Mouse (Mus musculus) ovary, adult 18-20 months (tissue): Measurements from ENCODE around the gene Eif2a.
"Not testable (repeated sequence)": the region's sequence is repeated elsewhere in the genome, so short reads cannot be mapped to it uniquely, and the experiment has no call there.

Experiments used
- DNase-seq: peaks from one replicate; pipeline ENCODE4 v3.0.0; 2022; ENCODE audit warnings: low spot score, mixed read lengths

Gene Eif2a

GRCm38 (mm10) chr3:58521361-58521760 is 4.3 kb upstream of the Eif2a start:
- no peak for DNase-seq

GRCm38 (mm10) chr3:58523386-58523785 is 2.2 kb upstream of the Eif2a start:
- no peak for DNase-seq

- no peak for DNase-seq
These were observed 1.4 kb upstream of the Eif2a start for GRCm38 (mm10) chr3:58524246-58524645.

DNA sequence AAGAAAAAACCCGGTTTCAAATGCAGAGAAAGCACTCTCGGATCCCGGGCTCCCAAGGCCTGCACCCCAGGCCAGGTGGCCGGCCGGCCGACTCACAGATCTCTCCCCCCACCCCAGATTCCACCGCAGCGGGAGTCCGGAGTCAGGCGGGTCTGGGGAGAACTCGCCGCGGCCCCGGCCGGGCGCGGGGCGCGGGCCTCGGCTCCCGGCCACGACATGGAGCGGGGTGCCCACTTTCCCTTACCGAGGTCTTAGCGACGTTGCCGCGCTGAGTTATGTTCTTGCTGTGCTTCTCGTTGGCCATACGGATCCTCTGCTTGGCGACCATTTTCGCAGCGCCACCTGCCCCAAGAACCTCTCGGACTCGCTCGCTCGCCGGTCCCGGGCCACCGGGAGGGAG is 455 bp upstream of the Eif2a start:
- DNase-seq, result no peak

- no peak for DNase-seq
These were observed 752 bp downstream of the Eif2a start for GRCm38 (mm10) chr3:58526408-58526737.

- no peak for DNase-seq
These were observed 11.0 kb downstream of the Eif2a start for GRCm38 (mm10) chr3:58536573-58536972.

- no peak for DNase-seq
These were observed 26.6 kb downstream of the Eif2a start for GRCm38 (mm10) chr3:58552001-58552811.

- no peak for DNase-seq
These were observed 31.0 kb downstream of the Eif2a start for GRCm38 (mm10) chr3:58556649-58557048.

DNA sequence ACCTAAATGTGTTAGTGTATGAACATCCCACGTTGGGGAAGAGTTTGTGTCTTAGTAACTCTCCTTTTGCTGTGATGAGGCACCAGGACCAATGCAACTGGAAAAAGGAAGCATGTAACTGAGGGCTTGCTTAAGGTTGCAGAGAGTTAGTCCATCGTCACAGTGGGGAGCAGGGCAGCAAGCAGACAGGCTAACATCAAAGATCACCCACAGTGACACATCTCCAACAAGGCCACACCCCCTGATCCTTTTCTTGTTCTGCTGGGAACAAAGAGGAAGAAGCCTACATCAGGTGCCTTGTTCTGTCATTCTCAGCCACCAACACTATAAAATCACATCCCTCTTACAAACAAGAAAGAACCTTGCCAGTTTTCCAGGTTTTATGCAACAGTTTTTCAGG is 34.3 kb downstream of the Eif2a start:
- no peak for DNase-seq

GRCm38 (mm10) chr3:58561437-58561836 is 35.8 kb downstream of the Eif2a start:
- no peak for DNase-seq

DNA sequence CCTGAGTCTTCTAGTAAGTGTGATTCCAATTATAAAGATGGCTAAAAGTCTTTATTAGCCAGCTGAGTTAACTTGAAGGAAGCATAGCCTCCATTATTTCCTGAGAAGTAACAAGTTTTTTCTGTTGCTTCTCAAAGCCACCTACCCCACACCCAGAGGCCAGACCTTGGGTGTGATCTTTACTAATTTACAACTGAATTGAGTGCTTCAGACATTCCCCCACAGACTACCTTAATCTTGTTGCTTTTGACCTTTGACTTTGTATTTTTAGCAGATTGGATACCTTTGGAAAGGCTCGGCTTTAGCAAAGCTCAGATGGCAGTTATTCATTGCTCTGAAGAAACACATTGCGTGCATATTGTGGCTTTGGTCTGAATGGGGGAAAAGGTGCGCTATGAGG is 45.2 kb downstream of the Eif2a start:
- DNase-seq, result no peak

GRCm38 (mm10) chr3:58576137-58577066 is 50.8 kb downstream of the Eif2a start, which contains the start of gene Selenot:
Gene Selenot, plus strand, starts transcription at chr3:58576636.
- peak; percentile 93 for DNase-seq

GRCm38 (mm10) chr3:58577067-58577503 is 51.5 kb downstream of the Eif2a start:
- DNase-seq, result no peak

- no peak for DNase-seq
These were observed 52.0 kb downstream of the Eif2a start for GRCm38 (mm10) chr3:58577506-58578050.

- no peak for DNase-seq
These were observed 55.9 kb downstream of the Eif2a start for GRCm38 (mm10) chr3:58581530-58581929.

DNA sequence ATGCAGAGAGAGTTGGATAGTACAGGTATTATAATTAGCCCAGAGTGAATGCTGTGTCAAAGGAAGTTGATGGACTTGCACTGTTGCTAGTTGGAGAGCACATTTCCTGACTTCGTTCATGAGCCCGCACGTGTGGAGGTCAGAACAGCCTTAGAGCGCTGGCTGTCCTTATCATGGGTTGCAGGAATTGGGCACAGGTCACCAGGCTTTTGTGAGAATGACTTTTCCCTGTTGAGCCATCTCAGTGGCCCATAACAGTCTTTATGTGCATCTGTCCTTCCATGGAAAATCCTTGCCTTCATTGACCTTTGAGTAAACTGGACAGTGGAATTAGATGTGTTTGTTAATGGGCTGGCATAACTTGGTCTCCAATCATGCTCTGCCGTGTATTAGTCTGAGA is 56.7 kb downstream of the Eif2a start:
- DNase-seq, result no peak

DNA sequence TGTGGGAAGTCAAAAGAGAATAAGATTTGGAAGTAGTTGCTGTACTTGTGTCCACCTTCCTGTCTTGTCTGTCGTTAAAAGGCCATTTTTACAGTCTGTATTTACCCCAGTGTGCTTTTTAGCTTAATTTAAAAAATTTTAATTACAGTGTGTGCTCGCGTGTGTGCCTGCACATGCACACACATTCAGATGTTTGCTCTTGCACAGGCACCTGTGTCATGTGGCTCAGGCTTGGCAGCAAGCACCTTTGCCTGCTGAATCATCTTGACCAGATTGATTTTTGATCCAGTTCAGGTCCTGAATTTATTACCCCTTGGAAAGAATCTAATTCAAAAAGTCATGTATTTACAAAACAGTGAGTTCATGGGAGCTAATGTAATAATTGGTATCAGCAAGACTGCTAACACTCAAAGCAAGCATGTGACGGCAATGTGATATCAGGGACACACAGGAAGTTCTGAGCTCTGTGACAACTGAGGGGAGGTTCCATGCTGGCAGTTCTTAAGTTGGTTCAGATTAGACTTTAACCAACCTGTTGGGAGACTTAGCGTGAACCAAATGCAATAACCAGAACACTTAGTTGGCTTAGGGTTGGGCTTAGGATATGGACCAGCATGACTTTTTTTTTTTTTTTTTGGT is 57.3 kb downstream of the Eif2a start:
- no peak for DNase-seq

DNA sequence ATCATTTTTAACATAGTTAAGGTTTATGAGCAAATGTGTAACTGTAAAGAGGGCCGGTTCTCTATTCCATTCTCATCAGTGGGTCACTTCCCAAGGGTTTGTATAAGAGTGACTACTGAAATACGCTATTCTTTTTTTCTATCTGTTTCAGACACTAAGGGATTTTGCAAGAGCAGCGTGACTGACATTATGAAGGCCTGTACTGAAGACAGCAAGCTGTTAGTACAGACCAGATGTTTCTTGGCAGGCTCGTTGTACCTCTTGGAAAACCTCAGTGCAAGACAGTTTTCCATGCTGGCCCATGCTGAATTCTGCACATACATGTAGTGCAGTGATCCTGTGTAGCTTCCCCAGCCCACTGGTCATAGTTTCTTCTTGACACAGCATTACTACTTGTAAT is 64.9 kb downstream of the Eif2a start:
- DNase-seq, result not testable (repeated sequence)

- not testable (repeated sequence) for DNase-seq
These were observed 67.0 kb downstream of the Eif2a start for GRCm38 (mm10) chr3:58592666-58593065.

DNA sequence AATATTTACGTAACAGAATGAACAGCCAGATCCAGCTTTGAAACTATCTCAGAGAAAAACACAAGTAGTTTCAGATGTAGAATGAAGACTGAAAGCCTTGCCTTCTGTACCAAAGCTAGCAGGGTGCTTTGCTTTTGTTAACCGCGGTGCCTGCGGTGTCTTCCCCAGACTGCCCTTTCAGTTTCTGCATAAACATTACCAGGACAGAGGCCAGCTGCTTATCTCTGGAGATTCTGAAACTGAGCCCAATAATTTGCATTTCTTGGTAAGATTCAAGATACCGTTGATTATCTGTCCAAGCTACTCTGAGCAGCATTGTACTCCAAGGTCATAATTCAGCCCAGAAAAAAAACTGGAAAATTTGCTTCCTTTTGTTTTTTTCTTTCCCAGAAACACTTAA is 68.0 kb downstream of the Eif2a start:
- peak; percentile 68 for DNase-seq
